Mouse (Mus musculus): ENCODE data around the gene Rcsd1.

GRCm38 (mm10) chr1:165625896-165626295 lies 83.7 kb downstream of the Rcsd1 start:
- no peak for TF ChIP-seq CTCF (IDR thresholded peaks at IDR 0.05)
- TF ChIP-seq POLR2A (IDR thresholded peaks at IDR 0.05; ENCODE audit: insufficient read depth, low read depth, low read length) = no peak
- TF ChIP-seq EP300 (IDR thresholded peaks at IDR 0.05; ENCODE audit: insufficient read depth, low read depth, low read length) = no peak

Measured in heart, adult 2 months (tissue).